Mouse (Mus musculus): Measurements from ENCODE around the gene Gm28230. TPM values are rescaled to one million over a fixed set of nuclear protein-coding genes. Genes with fewer than 3 reads are reported as not detected.

Gene Gm28230
- total RNA-seq, 2 experiments from 2014 or later, result 1.6 to 2.8 TPM

GRCm38 (mm10) chr2:74721882-74722281, 4.6 kb upstream of the Gm28230 start:
- DNase-seq (ENCODE audit: low spot score in 2 of 2), result no peak

GRCm38 (mm10) chr2:74722949-74723348, 3.6 kb upstream of the Gm28230 start:
- no peak for DNase-seq (ENCODE audit: low spot score in 2 of 2)

- DNase-seq (ENCODE audit: low spot score in 2 of 2), result no peak
Measured at GRCm38 (mm10) chr2:74724244-74725015, 2.1 kb upstream of the Gm28230 start.

- DNase-seq (ENCODE audit: low spot score in 2 of 2), result no peak
Measured at GRCm38 (mm10) chr2:74725171-74725570, 1.4 kb upstream of the Gm28230 start.

- no peak for DNase-seq (ENCODE audit: low spot score in 2 of 2)
Measured at GRCm38 (mm10) chr2:74726973-74727639, 578 bp downstream of the Gm28230 start.

GRCm38 (mm10) chr2:74727640-74728302, 1.2 kb downstream of the Gm28230 start:
- no peak for DNase-seq (ENCODE audit: low spot score in 2 of 2)

- DNase-seq (ENCODE audit: low spot score in 2 of 2), result no peak
Measured at GRCm38 (mm10) chr2:74728303-74728680, 1.8 kb downstream of the Gm28230 start.

GRCm38 (mm10) chr2:74730331-74730730, 3.8 kb downstream of the Gm28230 start:
- no peak for DNase-seq (ENCODE audit: low spot score in 2 of 2)

GRCm38 (mm10) chr2:74731055-74731454, 4.5 kb downstream of the Gm28230 start:
- DNase-seq (ENCODE audit: low spot score in 2 of 2), result no peak

GRCm38 (mm10) chr2:74731799-74732512, 5.4 kb downstream of the Gm28230 start:
- no peak for DNase-seq (ENCODE audit: low spot score in 2 of 2)

- DNase-seq (ENCODE audit: low spot score in 2 of 2), result no peak
Measured at GRCm38 (mm10) chr2:74732513-74733316, 6.2 kb downstream of the Gm28230 start.

GRCm38 (mm10) chr2:74733317-74733661, 6.8 kb downstream of the Gm28230 start:
- no peak for DNase-seq (ENCODE audit: low spot score in 2 of 2)

- DNase-seq (ENCODE audit: low spot score in 2 of 2), result no peak
Measured at GRCm38 (mm10) chr2:74733765-74734164, 7.2 kb downstream of the Gm28230 start.

GRCm38 (mm10) chr2:74734451-74734850, 7.9 kb downstream of the Gm28230 start:
- no peak for DNase-seq (ENCODE audit: low spot score in 2 of 2)

- DNase-seq (ENCODE audit: low spot score in 2 of 2), result no peak
Measured at GRCm38 (mm10) chr2:74734996-74735811, 8.7 kb downstream of the Gm28230 start.

GRCm38 (mm10) chr2:74735851-74736687, 9.5 kb downstream of the Gm28230 start:
- no peak for DNase-seq (ENCODE audit: low spot score in 2 of 2)

- DNase-seq (ENCODE audit: low spot score in 2 of 2), result no peak
Measured at GRCm38 (mm10) chr2:74736688-74737577, 10.4 kb downstream of the Gm28230 start.

- no peak for DNase-seq (ENCODE audit: low spot score in 2 of 2)
Measured at GRCm38 (mm10) chr2:74737578-74738070, 11.1 kb downstream of the Gm28230 start.
